Mouse (Mus musculus) ovary, adult 2 months (tissue): ENCODE results near the gene Spta1. TPM values are rescaled to one million over a fixed set of nuclear protein-coding genes. Genes with fewer than 3 reads are reported as not detected.

Source experiments
- polyA plus RNA-seq: library from polyadenylated mRNA; depleted of rRNA; stranded (reverse); fragments of >200 nt; gene quantifications from 2 replicates; pipeline ENCODE4 v1.2.3, GENCODE M21; 2012; rRNA removed

The Spta1 gene
- not detected in 2 replicates for polyA plus RNA-seq

GRCm38 (mm10) chr1:174172605-174173004, at the start of gene Spta1:
Gene Spta1, plus strand, starts transcription at chr1:174172776.

DNA sequence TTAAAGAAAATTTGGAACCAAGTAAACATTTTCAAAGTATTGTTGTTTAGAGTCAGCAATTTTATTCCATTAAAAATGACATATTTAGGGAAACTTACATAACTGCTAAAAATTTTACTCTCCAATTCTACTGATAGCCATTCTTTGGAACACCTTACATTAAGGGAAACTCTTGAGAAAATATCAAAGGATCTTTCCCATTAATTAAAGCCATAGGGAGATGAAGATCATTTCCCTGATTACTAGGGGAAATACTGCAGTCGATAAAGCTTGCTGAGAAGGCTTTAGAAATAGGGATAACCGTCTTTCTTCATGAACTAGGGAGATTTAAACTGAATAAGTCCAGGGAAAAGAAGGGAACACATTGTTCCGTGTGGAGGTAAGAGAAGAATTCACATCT, 41.4 kb upstream of the Spta1 start, which contains the start of gene Olfr424:
Gene Olfr424, plus strand, starts transcription at position 301 of the 400 bp plus-strand sequence.

GRCm38 (mm10) chr1:174155333-174155732, 17.2 kb upstream of the Spta1 start, which contains the start of gene Olfr420:
Gene Olfr420, plus strand, starts transcription at chr1:174155633.

DNA sequence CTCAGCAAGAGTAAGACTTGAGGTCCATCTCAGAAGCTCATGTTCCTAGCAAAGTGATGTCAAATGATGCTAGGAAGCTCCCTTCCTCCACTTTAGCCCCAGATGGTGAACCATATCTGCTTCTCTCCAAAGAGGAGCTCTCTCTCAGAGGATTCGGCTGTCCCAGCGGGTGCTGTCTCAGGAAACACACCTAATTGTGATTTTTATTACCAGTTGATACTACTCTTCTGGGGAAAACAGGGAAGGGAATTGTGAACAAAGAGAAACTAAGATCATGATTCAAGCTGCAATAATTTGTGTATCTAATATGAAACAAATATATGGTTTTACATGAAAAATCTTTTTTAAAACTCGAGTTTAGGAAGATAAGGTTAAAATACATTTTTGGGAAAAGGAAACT, 79.4 kb downstream of the Spta1 start, which contains the start of gene Olfr419:
Gene Olfr419, minus strand, starts transcription at position 101 of the 400 bp plus-strand sequence.

Other genes with a start within 250 kb of the Spta1 start
- gene Mndal, start 230.3 kb upstream of the Spta1 start, polyA plus RNA-seq: 0.83 and 1.6 TPM in 2 replicates
- 4.3 and 6.1 TPM in 2 replicates for gene Ifi203, start 230.1 kb upstream of the Spta1 start, polyA plus RNA-seq
- gene Ifi202b, start 190.0 kb upstream of the Spta1 start, polyA plus RNA-seq: 0.20 and 0.52 TPM in 2 replicates
- 0.51 and 0.52 TPM in 2 replicates for gene Ifi205, start 141.0 kb upstream of the Spta1 start, polyA plus RNA-seq
- 0.24 and 0.25 TPM in 2 replicates for gene Olfr433, start 132.1 kb upstream of the Spta1 start, polyA plus RNA-seq
- 0.10 TPM in 1 of 2 replicates, not detected in the other for gene Olfr432, start 123.6 kb upstream of the Spta1 start, polyA plus RNA-seq
- not detected in 2 replicates for gene Olfr430, start 106.2 kb upstream of the Spta1 start, polyA plus RNA-seq
- gene Olfr429, start 88.4 kb upstream of the Spta1 start, polyA plus RNA-seq: not detected in 2 replicates
- gene Olfr427, start 75.9 kb upstream of the Spta1 start, polyA plus RNA-seq: not detected in 2 replicates
- gene Olfr231, start 51.6 kb upstream of the Spta1 start, polyA plus RNA-seq: not detected in 2 replicates
- gene Olfr424, start 41.3 kb upstream of the Spta1 start, polyA plus RNA-seq: not detected in 2 replicates
- not detected in 2 replicates for gene Olfr420, start 17.1 kb upstream of the Spta1 start, polyA plus RNA-seq
- gene Olfr419, start 79.3 kb downstream of the Spta1 start, polyA plus RNA-seq: not detected in 2 replicates
- gene Mptx1, start 157.7 kb downstream of the Spta1 start, polyA plus RNA-seq: not detected in 2 replicates
- not detected in 2 replicates for gene Olfr417, start 192.3 kb downstream of the Spta1 start, polyA plus RNA-seq
- not detected in 2 replicates for gene Olfr248, start 218.3 kb downstream of the Spta1 start, polyA plus RNA-seq